Mouse (Mus musculus) lung, adult 2 months (tissue): Measurements from ENCODE around the gene Gm28047.

Source experiments
- CTCF ChIP-seq: fragments of 200-500 bp; IDR thresholded peaks from 2 replicates; pipeline ENCODE4 v1.5.1; 2011; ENCODE audit warnings: mild to moderate bottlenecking, low read length, control low read depth; ENCODE audit not compliant: insufficient read depth
- POLR2A ChIP-seq: fragments of 200-500 bp; IDR thresholded peaks from 2 replicates; pipeline ENCODE4 v1.6.1; 2011; ENCODE audit warnings: low read depth, mild to moderate bottlenecking, control low read depth, low read length, borderline replicate concordance; ENCODE audit errors: extremely low read depth

DNA sequence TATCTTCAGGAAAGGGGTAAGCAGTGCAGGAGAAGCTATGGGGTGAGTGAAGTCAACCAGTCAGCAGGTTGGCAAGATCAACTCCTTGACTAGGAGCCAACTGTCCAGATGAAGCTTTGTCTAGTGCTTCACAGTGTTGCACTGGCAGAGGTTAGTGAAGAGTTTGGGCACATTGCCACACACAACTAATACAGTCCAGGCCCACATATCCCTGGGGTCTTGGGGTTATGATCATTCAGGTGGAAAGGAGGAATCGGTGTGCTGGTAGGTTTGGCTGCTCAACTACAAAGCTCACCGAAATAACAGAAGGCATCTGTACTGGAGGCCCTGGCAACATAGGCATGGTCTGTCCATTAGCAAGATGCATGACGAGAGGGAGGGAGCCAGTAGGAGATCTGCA, 77.4 kb downstream of the Gm28047 start:
- TF ChIP-seq POLR2A, result no peak
- TF ChIP-seq CTCF, result no peak
